Mouse (Mus musculus): ENCODE measurements around the gene Bhlha15.

DNA sequence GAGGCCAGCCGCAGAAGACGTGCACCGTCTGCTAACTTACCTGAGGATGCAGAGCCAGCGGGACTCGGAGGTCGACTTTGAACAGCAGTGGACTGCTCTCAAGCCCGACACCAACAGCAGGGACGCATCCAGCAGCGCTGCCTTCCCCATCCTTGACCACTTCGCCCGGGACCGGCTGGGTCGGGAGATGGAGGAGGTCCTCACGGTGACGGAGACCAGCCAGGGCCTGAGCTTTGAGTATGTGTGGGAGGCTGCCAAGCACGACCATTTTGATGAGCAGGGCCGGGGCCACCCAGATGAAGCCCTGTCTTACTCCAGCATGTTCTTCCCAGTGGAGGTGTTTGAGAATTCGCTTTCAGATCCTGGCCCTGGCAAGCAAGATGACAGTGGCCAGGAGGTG is 16.4 kb upstream of the Bhlha15 start:
- no peak for TF ChIP-seq CTCF (IDR thresholded peaks at IDR 0.05; ENCODE audit: low read depth, low read length)
- no peak for TF ChIP-seq GATA2 (IDR thresholded peaks at IDR 0.05; ENCODE audit: borderline replicate concordance, low read depth, low read length)
- TF ChIP-seq POLR2AphosphoS5 (IDR thresholded peaks at IDR 0.05; ENCODE audit: insufficient replicate concordance, low read depth, low read length), result no peak
